Mouse (Mus musculus) thymus, adult 2 months (tissue): Measurements from ENCODE around the gene Sema3b.

Experiments used
- CTCF ChIP-seq: fragments of 200-500 bp; IDR thresholded peaks from 2 replicates; pipeline ENCODE4 v1.5.1; 2012; ENCODE audit warnings: mild to moderate bottlenecking, control low read depth, low read length, moderate library complexity, borderline replicate concordance; ENCODE audit not compliant: control insufficient read depth, poor library complexity, insufficient read depth; ENCODE audit errors: extremely low read depth
- POLR2A ChIP-seq: fragments of 200-500 bp; IDR thresholded peaks from 2 replicates; pipeline ENCODE4 v1.6.1; 2012; ENCODE audit warnings: mild to moderate bottlenecking, low read length, control low read depth, moderate library complexity; ENCODE audit not compliant: control insufficient read depth, poor library complexity, insufficient read depth; ENCODE audit errors: extremely low read depth

DNA sequence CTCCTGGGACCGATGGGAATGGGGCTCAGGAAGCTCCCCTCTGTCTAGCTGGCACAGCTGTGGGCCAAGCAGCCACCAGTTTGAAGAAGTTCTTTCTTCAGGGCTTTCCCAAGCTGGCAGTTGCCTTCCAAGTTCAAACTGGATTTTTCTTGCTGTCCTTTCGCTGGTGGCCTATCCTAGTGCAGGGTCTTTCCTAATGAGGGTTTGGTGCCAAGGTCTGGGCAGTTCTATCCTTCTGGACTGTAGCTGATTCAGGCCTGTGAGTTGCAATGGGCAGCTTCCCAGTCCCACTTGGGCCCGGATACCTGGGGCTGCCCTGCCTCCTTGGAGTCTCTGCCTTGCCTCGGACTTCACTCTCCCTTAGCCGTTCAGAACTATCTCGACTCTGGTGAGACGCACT, 41.2 kb upstream of the Sema3b start:
- TF ChIP-seq POLR2A: no peak
- TF ChIP-seq CTCF: no peak
